Mouse (Mus musculus) bone marrow, adult 2 months (tissue): ENCODE results near the gene Josd1.

Source experiments
- CTCF ChIP-seq: fragments of 200-500 bp; IDR thresholded peaks from 2 replicates; pipeline ENCODE4 v1.5.1; 2011; ENCODE audit warnings: low read length, control low read depth; ENCODE audit not compliant: control insufficient read depth, insufficient read depth
- POLR2A ChIP-seq: fragments of 200-500 bp; IDR thresholded peaks from 2 replicates; pipeline ENCODE4 v1.6.1; 2011; ENCODE audit warnings: low read depth, mild to moderate bottlenecking, control low read depth, low read length, borderline replicate concordance; ENCODE audit not compliant: control insufficient read depth

GRCm38 (mm10) chr15:79727840-79728239, 40.1 kb upstream of the Josd1 start:
- no peak for TF ChIP-seq POLR2A
- TF ChIP-seq CTCF, result no peak
